Mouse (Mus musculus): ENCODE data around the gene Cdk15. TPM values are rescaled to one million over a fixed set of nuclear protein-coding genes. Genes with fewer than 3 reads are reported as not detected.

The Cdk15 gene
- polyA plus RNA-seq, 1 experiment from 2014 or later = 1.4 TPM

GRCm38 (mm10) chr1:59364463-59365040 is 107.8 kb downstream of the Cdk15 start:
- WGBS = 67% methylated on average over 9 of the region's 9 CpGs

GRCm38 (mm10) chr1:59367928-59368648 is 111.4 kb downstream of the Cdk15 start:
- Histone ChIP-seq H3K9ac (replicated peaks; ENCODE audit: low read length) (0 out of 2 replicates have a peak overlapping the region, but pooled peaks have one; percentile 14), H3K4me2 (replicated peaks; ENCODE audit: low read depth, low read length) (peak overlapping the region; percentile 31), H3K4me3 (ENCODE audit: low read length) (no peak overlapping the region), H3K27ac (ENCODE audit: low read length) (peak overlapping the region; percentile 83), H3K36me3 (ENCODE audit: insufficient read depth, low read length) (no peaks in the 10 kb centered on the region), H3K4me1 (ENCODE audit: insufficient read depth, low read length) (peaks cover 21% of the 10 kb centered on the region), H3K27me3 (ENCODE audit: insufficient read depth, low read length) (no peaks in the 10 kb centered on the region), H3K9me3 (ENCODE audit: low read length) (no peaks in the 10 kb centered on the region)
- WGBS = 7% methylated on average over 13 of the region's 13 CpGs
- ATAC-seq (ENCODE audit: low FRiP score, low TSS enrichment) = peak; percentile 86

More at GRCm38 (mm10) chr1:59364463-59365040, 107.8 kb downstream of the Cdk15 start:
- Histone ChIP-seq H3K9me3 (ENCODE audit: low read length) (no peaks in the 10 kb centered on the region), H3K27ac (ENCODE audit: low read length) (no peak overlapping the region), H3K36me3 (ENCODE audit: insufficient read depth, low read length) (no peaks in the 10 kb centered on the region), H3K27me3 (ENCODE audit: insufficient read depth, low read length) (no peaks in the 10 kb centered on the region), H3K4me1 (ENCODE audit: insufficient read depth, low read length) (peaks cover 21% of the 10 kb centered on the region), H3K4me3 (ENCODE audit: low read length) (no peak overlapping the region), H3K4me2 (replicated peaks; ENCODE audit: low read depth, low read length) (no peak overlapping the region), H3K9ac (replicated peaks; ENCODE audit: low read length) (no peak overlapping the region)
- ATAC-seq (ENCODE audit: low FRiP score, low TSS enrichment) = no peak

GRCm38 (mm10) chr1:59368649-59369319 is 112.1 kb downstream of the Cdk15 start:
- 30% methylated on average over 10 of the region's 10 CpGs for WGBS
- Histone ChIP-seq H3K9me3 (ENCODE audit: low read length) (no peaks in the 10 kb centered on the region), H3K4me3 (ENCODE audit: low read length) (no peak overlapping the region), H3K36me3 (ENCODE audit: insufficient read depth, low read length) (no peaks in the 10 kb centered on the region), H3K4me1 (ENCODE audit: insufficient read depth, low read length) (peaks cover 21% of the 10 kb centered on the region), H3K27ac (ENCODE audit: low read length) (peak overlapping the region; percentile 66), H3K27me3 (ENCODE audit: insufficient read depth, low read length) (no peaks in the 10 kb centered on the region), H3K4me2 (replicated peaks; ENCODE audit: low read depth, low read length) (no peak overlapping the region), H3K9ac (replicated peaks; ENCODE audit: low read length) (no peak overlapping the region)
- peak; percentile 41 for ATAC-seq (ENCODE audit: low FRiP score, low TSS enrichment)

DNA sequence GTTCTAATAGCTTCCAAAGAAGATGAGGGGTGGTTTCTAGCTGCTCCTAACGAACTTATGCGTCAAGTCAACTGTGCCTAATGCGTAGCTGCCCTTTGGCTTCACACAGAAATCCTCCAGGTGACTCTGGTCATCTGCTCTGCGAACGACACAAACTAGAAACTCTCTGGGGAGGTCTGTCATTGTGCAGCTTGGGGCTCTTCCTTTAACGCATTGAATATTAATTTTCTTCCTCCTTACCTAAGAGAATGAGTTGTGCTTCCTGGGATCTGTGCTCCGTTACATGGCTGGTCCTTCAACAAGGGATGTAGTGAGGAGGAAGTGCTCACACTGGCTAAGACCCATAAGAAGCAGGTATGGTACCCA is 112.6 kb downstream of the Cdk15 start:
- Histone ChIP-seq H3K9me3 (ENCODE audit: low read length) (no peaks in the 10 kb centered on the region), H3K4me1 (ENCODE audit: insufficient read depth, low read length) (peaks cover 21% of the 10 kb centered on the region), H3K4me3 (ENCODE audit: low read length) (no peak overlapping the region), H3K36me3 (ENCODE audit: insufficient read depth, low read length) (no peaks in the 10 kb centered on the region), H3K9ac (replicated peaks; ENCODE audit: low read length) (no peak overlapping the region), H3K27ac (ENCODE audit: low read length) (peak overlapping the region; percentile 66), H3K27me3 (ENCODE audit: insufficient read depth, low read length) (no peaks in the 10 kb centered on the region), H3K4me2 (replicated peaks; ENCODE audit: low read depth, low read length) (no peak overlapping the region)
- no peak for ATAC-seq (ENCODE audit: low FRiP score, low TSS enrichment)
- WGBS = 55% methylated on average over 7 of the region's 7 CpGs

GRCm38 (mm10) chr1:59370355-59370950 is 113.7 kb downstream of the Cdk15 start:
- H3K4me2 ChIP-seq (replicated peaks; ENCODE audit: low read depth, low read length) = no peak overlapping the region
- H3K36me3 ChIP-seq (ENCODE audit: insufficient read depth, low read length) = no peaks in the 10 kb centered on the region
- no peaks in the 10 kb centered on the region for H3K27me3 ChIP-seq (ENCODE audit: insufficient read depth, low read length)
- no peaks in the 10 kb centered on the region for H3K9me3 ChIP-seq (ENCODE audit: low read length)
- no peak overlapping the region for H3K9ac ChIP-seq (replicated peaks; ENCODE audit: low read length)
- no peak for ATAC-seq (ENCODE audit: low FRiP score, low TSS enrichment)
- H3K27ac ChIP-seq (ENCODE audit: low read length) = no peak overlapping the region
- peaks cover 21% of the 10 kb centered on the region for H3K4me1 ChIP-seq (ENCODE audit: insufficient read depth, low read length)
- no peak overlapping the region for H3K4me3 ChIP-seq (ENCODE audit: low read length)

DNA sequence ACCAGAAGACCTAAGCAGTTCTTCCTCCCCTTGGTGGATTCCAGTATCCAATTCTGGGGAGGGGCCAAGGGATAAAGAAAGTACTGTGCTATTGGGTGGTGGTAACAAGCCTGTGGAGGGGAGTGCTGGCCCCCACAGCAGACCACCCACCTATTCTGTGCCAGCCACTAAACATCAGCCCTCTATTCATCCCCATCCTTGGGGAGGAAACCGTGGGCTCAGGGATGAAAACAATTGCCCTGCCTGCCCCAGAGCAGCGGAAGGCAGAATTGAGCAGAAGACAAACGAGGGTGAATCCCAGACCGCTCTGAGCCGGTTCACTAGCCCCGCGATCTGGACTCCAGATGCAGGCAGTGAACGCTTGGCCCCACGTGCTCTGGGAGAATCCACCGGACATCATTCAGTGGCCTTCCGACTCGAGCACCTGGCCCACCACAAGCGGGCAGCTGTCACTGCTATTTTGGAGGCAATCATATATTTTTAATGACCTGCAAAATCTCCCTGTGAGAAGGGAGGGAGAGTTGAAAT is 119.4 kb downstream of the Cdk15 start:
- Histone ChIP-seq H3K36me3 (ENCODE audit: insufficient read depth, low read length) (no peaks in the 10 kb centered on the region), H3K4me3 (ENCODE audit: low read length) (no peak overlapping the region), H3K9ac (replicated peaks; ENCODE audit: low read length) (no peak overlapping the region), H3K27ac (ENCODE audit: low read length) (no peak overlapping the region), H3K4me2 (replicated peaks; ENCODE audit: low read depth, low read length) (no peak overlapping the region; the same call in 1 of the 2 replicates), H3K9me3 (ENCODE audit: low read length) (no peaks in the 10 kb centered on the region), H3K4me1 (ENCODE audit: insufficient read depth, low read length) (peaks cover 4% of the 10 kb centered on the region; the same call in 1 of the 2 replicates), H3K27me3 (ENCODE audit: insufficient read depth, low read length) (no peaks in the 10 kb centered on the region)
- WGBS = 10% methylated on average over 13 of the region's 13 CpGs
- peak; percentile 70 for ATAC-seq (ENCODE audit: low FRiP score, low TSS enrichment)

DNA sequence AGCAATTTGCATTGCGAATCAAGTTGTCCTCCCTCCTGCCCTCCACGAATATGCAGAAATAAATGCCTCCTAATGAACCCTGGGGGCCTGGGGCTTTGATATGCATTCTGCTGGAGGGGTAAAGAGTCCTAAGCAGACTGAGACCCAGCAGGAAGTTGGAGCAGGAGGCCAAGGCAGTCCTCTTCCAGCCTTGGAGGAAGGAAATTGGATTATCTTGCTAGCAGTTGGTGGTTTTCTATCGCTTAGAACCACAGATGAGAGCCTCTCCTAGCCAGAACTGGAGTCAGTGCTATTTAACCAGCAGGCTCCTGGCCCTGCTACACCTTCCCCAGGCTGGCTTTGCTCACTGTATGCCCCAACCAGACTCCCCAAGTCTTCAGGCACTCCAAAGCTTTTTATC is 119.9 kb downstream of the Cdk15 start:
- Histone ChIP-seq H3K4me1 (ENCODE audit: insufficient read depth, low read length) (peaks cover 4% of the 10 kb centered on the region; the same call in 1 of the 2 replicates), H3K27ac (ENCODE audit: low read length) (no peak overlapping the region), H3K4me3 (ENCODE audit: low read length) (no peak overlapping the region), H3K4me2 (replicated peaks; ENCODE audit: low read depth, low read length) (no peak overlapping the region), H3K36me3 (ENCODE audit: insufficient read depth, low read length) (no peaks in the 10 kb centered on the region), H3K9me3 (ENCODE audit: low read length) (no peaks in the 10 kb centered on the region), H3K9ac (replicated peaks; ENCODE audit: low read length) (no peak overlapping the region), H3K27me3 (ENCODE audit: insufficient read depth, low read length) (no peaks in the 10 kb centered on the region)
- ATAC-seq (ENCODE audit: low FRiP score, low TSS enrichment) = no peak
- WGBS = 16% methylated on average over 3 of the region's 3 CpGs

- H3K4me1 ChIP-seq (ENCODE audit: insufficient read depth, low read length) = peaks cover 4% of the 10 kb centered on the region; the same call in 1 of the 2 replicates
- H3K4me3 ChIP-seq (ENCODE audit: low read length) = no peak overlapping the region
- no peaks in the 10 kb centered on the region for H3K27me3 ChIP-seq (ENCODE audit: insufficient read depth, low read length)
- ATAC-seq (ENCODE audit: low FRiP score, low TSS enrichment) = no peak
- whole genome bisulfite sequencing = 88% methylated on average over 9 of the region's 9 CpGs
- H3K9me3 ChIP-seq (ENCODE audit: low read length) = no peaks in the 10 kb centered on the region
- H3K9ac ChIP-seq (replicated peaks; ENCODE audit: low read length) = no peak overlapping the region
- no peaks in the 10 kb centered on the region for H3K36me3 ChIP-seq (ENCODE audit: insufficient read depth, low read length)
- H3K27ac ChIP-seq (ENCODE audit: low read length) = no peak overlapping the region
- H3K4me2 ChIP-seq (replicated peaks; ENCODE audit: low read depth, low read length) = no peak overlapping the region
Measured at GRCm38 (mm10) chr1:59377312-59377711, 120.6 kb downstream of the Cdk15 start.

DNA sequence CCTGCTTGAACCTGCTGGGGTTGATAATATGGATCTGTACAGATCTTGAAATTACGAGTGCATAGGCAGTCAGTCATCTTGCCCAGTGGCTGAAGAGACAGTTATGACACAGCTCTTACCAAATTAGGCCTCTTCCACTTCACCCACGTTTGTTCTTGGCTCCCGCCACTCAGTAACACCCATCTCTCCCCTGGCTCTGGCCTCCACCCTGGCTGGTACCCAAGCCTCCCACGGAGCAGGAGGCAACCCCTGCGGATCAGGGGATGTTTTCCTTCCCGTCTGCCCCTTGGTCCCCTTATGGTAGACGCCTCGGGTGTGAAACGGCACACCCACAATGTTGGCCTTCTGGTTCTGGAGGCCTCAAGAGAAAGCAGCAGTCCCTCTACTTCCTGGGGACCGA is 124.2 kb downstream of the Cdk15 start:
- Histone ChIP-seq H3K27ac (ENCODE audit: low read length) (no peak overlapping the region), H3K9me3 (ENCODE audit: low read length) (no peaks in the 10 kb centered on the region), H3K4me2 (replicated peaks; ENCODE audit: low read depth, low read length) (no peak overlapping the region), H3K36me3 (ENCODE audit: insufficient read depth, low read length) (no peaks in the 10 kb centered on the region), H3K4me1 (ENCODE audit: insufficient read depth, low read length) (peaks cover 4% of the 10 kb centered on the region; the same call in 1 of the 2 replicates), H3K27me3 (ENCODE audit: insufficient read depth, low read length) (no peaks in the 10 kb centered on the region), H3K4me3 (ENCODE audit: low read length) (no peak overlapping the region), H3K9ac (replicated peaks; ENCODE audit: low read length) (no peak overlapping the region)
- ATAC-seq (ENCODE audit: low FRiP score, low TSS enrichment) = no peak
- 29% methylated on average over 10 of the region's 10 CpGs for WGBS

Measured in kidney, embryonic 16.5 days (tissue).